Mouse (Mus musculus) retina, embryonic 14.5 days (tissue): ENCODE results near the gene Irgq.
A peak's percentile ranks its signal among the peaks of the same experiment; 100 is the strongest.

Experiments
- DNase-seq: peaks from one replicate; pipeline ENCODE4 v3.0.0-alpha.2; 2015; ENCODE audit warnings: low spot score

Irgq gene

GRCm38 (mm10) chr7:24546634-24547389 lies 16.3 kb downstream of the Irgq start:
- DNase-seq: peak; percentile 99

GRCm38 (mm10) chr7:24547534-24548036 lies 17.1 kb downstream of the Irgq start:
- DNase-seq: no peak

GRCm38 (mm10) chr7:24551985-24552759 lies 21.7 kb downstream of the Irgq start:
- no peak for DNase-seq

- no peak for DNase-seq
Measured at GRCm38 (mm10) chr7:24555786-24556185, 25.3 kb downstream of the Irgq start.

- no peak for DNase-seq
Measured at GRCm38 (mm10) chr7:24561450-24561849, 31.0 kb downstream of the Irgq start.

- no peak for DNase-seq
Measured at GRCm38 (mm10) chr7:24563191-24563836, 32.8 kb downstream of the Irgq start.

- DNase-seq: no peak
Measured at GRCm38 (mm10) chr7:24563837-24564206, 33.3 kb downstream of the Irgq start.

- DNase-seq: peak; percentile 86
Measured at GRCm38 (mm10) chr7:24564607-24565265, 34.2 kb downstream of the Irgq start.

- no peak for DNase-seq
Measured at GRCm38 (mm10) chr7:24565627-24566026, 35.1 kb downstream of the Irgq start.

- no peak for DNase-seq
Measured at GRCm38 (mm10) chr7:24566206-24566605, 35.7 kb downstream of the Irgq start.

GRCm38 (mm10) chr7:24568512-24568911 lies 38.0 kb downstream of the Irgq start:
- DNase-seq: no peak

GRCm38 (mm10) chr7:24571071-24571470 lies 40.6 kb downstream of the Irgq start:
- DNase-seq: no peak

- peak; percentile 44 for DNase-seq
Measured at GRCm38 (mm10) chr7:24572455-24572854, 42.0 kb downstream of the Irgq start.

GRCm38 (mm10) chr7:24574224-24574796 lies 43.8 kb downstream of the Irgq start:
- DNase-seq: no peak

GRCm38 (mm10) chr7:24577811-24578210 lies 47.3 kb downstream of the Irgq start:
- no peak for DNase-seq

- no peak for DNase-seq
Measured at GRCm38 (mm10) chr7:24584876-24585275, 54.4 kb downstream of the Irgq start.

GRCm38 (mm10) chr7:24585995-24586394 lies 55.5 kb downstream of the Irgq start:
- no peak for DNase-seq

- peak; percentile 37 for DNase-seq
Measured at GRCm38 (mm10) chr7:24586828-24587227, 56.3 kb downstream of the Irgq start.

- peak; percentile 77 for DNase-seq
Measured at GRCm38 (mm10) chr7:24587330-24588105, 57.0 kb downstream of the Irgq start, which contains the start of the genes Ethe1 and Zfp575. Gene Ethe1, plus strand, starts transcription at chr7:24587543. Gene Zfp575, minus strand, starts transcription at chr7:24587641.
